Mouse (Mus musculus) hindbrain, embryonic 11.5 days (tissue): ENCODE data around the gene Mga. TPM values are rescaled to one million over a fixed set of nuclear protein-coding genes. Genes with fewer than 3 reads are reported as not detected.

ENCODE experiments used
- ATAC-seq: fragments of 200-750 bp; cut with Nextera tagmentation; 2 replicates; pipeline ENCODE4 v1.8.0; 2017; ENCODE audit warnings: mild to moderate bottlenecking, moderate TSS enrichment, moderate library complexity; ENCODE audit not compliant: low FRiP score
- DNase-seq: peaks from one replicate; pipeline ENCODE4 v3.0.0-alpha.2; 2015; ENCODE audit warnings: low spot score
- H3K27ac ChIP-seq: fragments of 300-500 bp; sonication (generic); 2 replicates; pipeline ENCODE4 v1.5.1; 2014; ENCODE audit warnings: mild to moderate bottlenecking, low read depth, low read length
- H3K27me3 ChIP-seq: fragments of 300-500 bp; sonication (generic); 2 replicates; pipeline ENCODE4 v1.6.1; 2014; ENCODE audit warnings: mild to moderate bottlenecking, low read length, moderate library complexity, mixed read lengths; ENCODE audit not compliant: control insufficient read depth, insufficient read depth
- H3K36me3 ChIP-seq: fragments of 300-500 bp; sonication (generic); 2 replicates; pipeline ENCODE4 v1.6.1; 2014; ENCODE audit warnings: mild to moderate bottlenecking, low read length, moderate library complexity, mixed read lengths; ENCODE audit not compliant: control insufficient read depth, insufficient read depth
- H3K4me1 ChIP-seq: fragments of 300-500 bp; sonication (generic); replicated peaks from 2 replicates; pipeline ENCODE4 v1.6.1; 2014; ENCODE audit warnings: low read length, mixed read lengths; ENCODE audit not compliant: control insufficient read depth, insufficient read depth
- H3K4me2 ChIP-seq: fragments of 300-500 bp; sonication (generic); replicated peaks from 2 replicates; pipeline ENCODE4 v1.6.1; 2014; ENCODE audit warnings: mild to moderate bottlenecking, low read depth, low read length
- H3K4me3 ChIP-seq: fragments of 300-500 bp; sonication (generic); 2 replicates; pipeline ENCODE4 v1.5.1; 2014; ENCODE audit warnings: low read depth, low read length
- H3K9ac ChIP-seq: fragments of 300-500 bp; sonication (generic); 2 replicates; pipeline ENCODE4 v1.6.1; 2014; ENCODE audit warnings: low read depth, low read length
- H3K9me3 ChIP-seq: fragments of 300-500 bp; sonication (generic); 2 replicates; pipeline ENCODE4 v1.6.1; 2016; ENCODE audit warnings: low read length; ENCODE audit not compliant: control insufficient read depth
- WGBS: fragments of 180-500 bp; shearing (Covaris S2); extraction: QIAGEN DNeasy Blood & Tissue Kit; methylation state at CpG from one replicate; pipeline ENCODE4 v1.1.7; 2014; 5-methylcytosine and 5-hydroxymethylcytosine counted together
- polyA plus RNA-seq: library from polyadenylated mRNA; unstranded; fragments of >200 nt; fragmentation: Nextera tagmentation; extraction: Ambion mirVana; gene quantifications from 2 replicates; pipeline ENCODE4 v1.2.1, GENCODE M21; 2014

The Mga gene
- polyA plus RNA-seq, 1 experiment from 2014 or later, result 43.8 TPM

- no peak overlapping the region for H3K4me3 ChIP-seq
- H3K36me3 ChIP-seq, result no peaks in the 10 kb centered on the region
- WGBS, result 88% methylated on average over 3 of the region's 3 CpGs
- ATAC-seq (no peak), DNase-seq (no peak)
- H3K4me2 ChIP-seq, result no peak overlapping the region
- H3K9ac ChIP-seq, result no peak overlapping the region
- H3K9me3 ChIP-seq, result no peaks in the 10 kb centered on the region
- no peak overlapping the region for H3K27ac ChIP-seq
- H3K4me1 ChIP-seq, result no peaks in the 10 kb centered on the region
- no peaks in the 10 kb centered on the region for H3K27me3 ChIP-seq
Observed at GRCm38 (mm10) chr2:119887201-119887600, 9.8 kb upstream of the Mga start.

GRCm38 (mm10) chr2:119896553-119897089 lies 407 bp upstream of the Mga start:
- no peak for DNase-seq
- H3K27ac ChIP-seq, result peak overlapping the region; percentile 79
- no peaks in the 10 kb centered on the region for H3K36me3 ChIP-seq
- peak overlapping the region; percentile 85 for H3K4me2 ChIP-seq
- no peaks in the 10 kb centered on the region for H3K9me3 ChIP-seq
- WGBS, result 16% methylated on average over 19 of the region's 19 CpGs
- peak overlapping the region; percentile 54 for H3K4me3 ChIP-seq
- ATAC-seq, result peak; percentile 82
- H3K27me3 ChIP-seq, result no peaks in the 10 kb centered on the region
- peaks cover 3% of the 10 kb centered on the region for H3K4me1 ChIP-seq
- peak overlapping the region; percentile 13; the same call in 1 of the 2 replicates for H3K9ac ChIP-seq

- no peaks in the 10 kb centered on the region for H3K27me3 ChIP-seq
- peak overlapping the region; percentile 54 for H3K4me3 ChIP-seq
- ATAC-seq (no peak), DNase-seq (peak; percentile 66)
- WGBS, result 5% methylated on average over 19 of the region's 19 CpGs
- no peak overlapping the region for H3K27ac ChIP-seq
- H3K9ac ChIP-seq, result peak overlapping the region; percentile 51; the same call in 1 of the 2 replicates
- no peaks in the 10 kb centered on the region for H3K9me3 ChIP-seq
- no peaks in the 10 kb centered on the region for H3K36me3 ChIP-seq
- peaks cover 3% of the 10 kb centered on the region for H3K4me1 ChIP-seq
- H3K4me2 ChIP-seq, result peak overlapping the region; percentile 85
Observed at GRCm38 (mm10) chr2:119898141-119898594, 1.1 kb downstream of the Mga start.

- no peaks in the 10 kb centered on the region for H3K9me3 ChIP-seq
- no peak overlapping the region for H3K4me2 ChIP-seq
- H3K36me3 ChIP-seq, result no peaks in the 10 kb centered on the region
- H3K4me1 ChIP-seq, result no peaks in the 10 kb centered on the region
- ATAC-seq, result no peak
- H3K4me3 ChIP-seq, result no peak overlapping the region
- no peaks in the 10 kb centered on the region for H3K27me3 ChIP-seq
- no peak overlapping the region for H3K9ac ChIP-seq
- DNase-seq, result no peak
- H3K27ac ChIP-seq, result no peak overlapping the region
Observed at GRCm38 (mm10) chr2:119916007-119916406, 19.0 kb downstream of the Mga start.

GRCm38 (mm10) chr2:119917631-119918369 lies 20.8 kb downstream of the Mga start:
- WGBS, result 77% methylated on average over 1 of the region's 1 CpGs
- Histone ChIP-seq H3K9ac (no peak overlapping the region), H3K36me3 (no peaks in the 10 kb centered on the region)

GRCm38 (mm10) chr2:119970571-119970970 lies 73.5 kb downstream of the Mga start:
- Histone ChIP-seq H3K27ac (no peak overlapping the region), H3K4me2 (no peak overlapping the region), H3K9ac (no peak overlapping the region), H3K36me3 (no peaks in the 10 kb centered on the region), H3K4me1 (no peaks in the 10 kb centered on the region), H3K4me3 (no peak overlapping the region), H3K9me3 (no peaks in the 10 kb centered on the region), H3K27me3 (no peaks in the 10 kb centered on the region)
- WGBS, result 63% methylated on average over 9 of the region's 9 CpGs
- no peak for ATAC-seq
- peak; percentile 50 for DNase-seq

More at GRCm38 (mm10) chr2:119917631-119918369, 20.8 kb downstream of the Mga start:
- DNase-seq (no peak), ATAC-seq (no peak)
- no peaks in the 10 kb centered on the region for H3K9me3 ChIP-seq
- H3K4me1 ChIP-seq, result no peaks in the 10 kb centered on the region
- no peak overlapping the region for H3K27ac ChIP-seq
- H3K27me3 ChIP-seq, result no peaks in the 10 kb centered on the region
- no peak overlapping the region for H3K4me3 ChIP-seq
- H3K4me2 ChIP-seq, result no peak overlapping the region

- Histone ChIP-seq H3K4me3 (no peak overlapping the region), H3K36me3 (no peaks in the 10 kb centered on the region), H3K27ac (no peak overlapping the region), H3K4me1 (no peaks in the 10 kb centered on the region), H3K4me2 (peak overlapping the region; percentile 3; the same call in 1 of the 2 replicates), H3K9ac (no peak overlapping the region), H3K9me3 (no peaks in the 10 kb centered on the region), H3K27me3 (no peaks in the 10 kb centered on the region)
- ATAC-seq, result no peak
- DNase-seq, result no peak
- WGBS, result 87% methylated on average over 3 of the region's 3 CpGs
Observed at GRCm38 (mm10) chr2:119971316-119971715, 74.3 kb downstream of the Mga start.

- peak overlapping the region; percentile 75 for H3K4me3 ChIP-seq
- no peaks in the 10 kb centered on the region for H3K27me3 ChIP-seq
- DNase-seq (peak; percentile 95), ATAC-seq (peak; percentile 99)
- peak overlapping the region; percentile 75 for H3K9ac ChIP-seq
- H3K36me3 ChIP-seq, result no peaks in the 10 kb centered on the region
- no peaks in the 10 kb centered on the region for H3K9me3 ChIP-seq
- WGBS, result 5% methylated on average over 32 of the region's 32 CpGs
- peak overlapping the region; percentile 67 for H3K4me2 ChIP-seq
- H3K27ac ChIP-seq, result 0 out of 2 replicates have a peak overlapping the region, but pooled peaks have one; percentile 17
- no peaks in the 10 kb centered on the region for H3K4me1 ChIP-seq
Observed at GRCm38 (mm10) chr2:119971837-119972536, 75.0 kb downstream of the Mga start.
